Mouse (Mus musculus) ovary, postnatal 14 days (tissue): Measurements from ENCODE around the gene Gabpa.

Experiments used
- DNase-seq: peaks from one replicate; pipeline ENCODE4 v3.0.0; 2022; ENCODE audit warnings: low spot score

Gabpa gene

GRCm38 (mm10) chr16:84864656-84865055 is 29.9 kb downstream of the Gabpa start:
- no peak for DNase-seq

DNA sequence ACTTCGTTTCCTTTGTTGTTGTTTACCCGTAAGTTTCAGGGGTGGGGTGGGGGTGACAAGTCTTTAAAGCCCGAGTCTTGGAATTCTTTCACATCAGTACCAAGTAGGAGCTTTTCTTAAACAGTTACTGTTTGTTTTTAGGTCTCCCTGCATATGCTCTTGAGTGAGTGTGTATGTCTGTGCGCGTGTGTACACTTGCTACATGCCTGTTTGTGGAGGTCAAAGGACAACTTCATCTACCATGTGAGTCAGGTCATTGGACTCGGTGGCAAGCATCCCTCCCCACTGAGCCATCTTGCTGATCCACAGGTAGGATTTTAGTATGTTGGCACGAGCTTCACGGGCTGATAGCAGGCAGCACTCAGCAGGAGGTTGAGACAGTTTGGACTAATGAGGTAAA is 39.1 kb downstream of the Gabpa start:
- DNase-seq, result no peak

- DNase-seq, result no peak
Measured at GRCm38 (mm10) chr16:84875012-84875717, 40.4 kb downstream of the Gabpa start.

GRCm38 (mm10) chr16:84875718-84876035 is 41.0 kb downstream of the Gabpa start:
- DNase-seq, result no peak

GRCm38 (mm10) chr16:84876082-84876481 is 41.4 kb downstream of the Gabpa start:
- no peak for DNase-seq

DNA sequence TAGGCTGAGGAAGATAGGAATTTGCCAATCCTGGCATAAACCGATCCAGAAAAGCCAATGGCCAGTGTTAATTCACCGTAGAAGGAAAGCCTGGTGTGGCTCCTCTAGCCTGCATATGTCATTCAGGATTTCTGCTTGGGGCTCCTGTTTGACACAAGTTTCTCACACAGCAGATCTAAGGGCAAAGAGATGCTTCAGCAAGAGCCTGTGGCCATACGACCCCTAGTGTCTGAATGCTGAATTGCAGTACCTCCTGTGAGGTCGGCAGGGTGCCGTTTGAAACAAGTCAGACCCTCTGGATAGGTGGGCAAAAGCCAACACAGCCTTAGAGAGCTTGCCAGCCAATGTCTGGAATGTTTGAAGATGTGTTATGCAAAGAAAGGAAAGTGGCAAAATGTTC is 44.4 kb downstream of the Gabpa start:
- peak; percentile 61 for DNase-seq

DNA sequence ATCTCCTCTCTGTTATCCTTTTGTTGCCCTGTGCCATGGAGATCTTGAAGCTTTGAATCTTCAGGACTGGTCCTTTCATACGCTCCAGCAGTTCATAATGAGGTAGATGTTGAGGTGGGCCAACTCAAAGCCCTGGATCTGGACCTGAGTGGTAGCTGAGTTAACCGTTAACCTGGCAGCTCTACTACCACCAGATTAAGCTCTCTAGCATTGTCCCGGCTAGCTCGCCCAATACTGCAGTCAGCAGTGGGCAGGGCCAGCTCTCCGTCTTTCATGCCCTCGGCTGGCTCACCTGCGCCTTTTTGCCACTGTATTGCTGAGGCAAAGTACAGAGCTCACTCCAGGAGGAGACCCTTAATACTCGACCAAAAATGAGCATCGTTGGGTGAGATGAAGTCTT is 46.4 kb downstream of the Gabpa start:
- DNase-seq, result no peak

- DNase-seq, result no peak
Measured at GRCm38 (mm10) chr16:84881754-84882321, 47.1 kb downstream of the Gabpa start.

DNA sequence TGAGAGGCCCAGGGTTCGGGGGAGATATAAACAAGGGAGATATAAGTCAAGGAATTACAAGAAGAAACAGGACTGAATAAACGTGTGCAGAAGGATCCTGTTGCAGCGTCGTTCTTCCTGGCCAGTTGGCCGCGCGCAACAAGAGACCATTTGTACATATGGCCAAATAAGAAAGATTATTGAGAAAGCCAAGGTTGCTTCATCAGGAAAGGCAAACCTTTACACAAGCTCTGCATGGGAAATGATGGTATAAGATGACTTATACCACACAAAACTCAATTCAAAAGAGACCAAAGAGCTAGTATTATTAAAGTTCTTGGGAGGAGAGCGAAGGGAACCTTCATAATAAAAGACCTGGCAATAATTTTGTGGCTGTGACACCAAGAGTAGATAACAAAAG is 49.8 kb downstream of the Gabpa start:
- DNase-seq, result no peak

- DNase-seq, result no peak
Measured at GRCm38 (mm10) chr16:84902995-84903394, 68.3 kb downstream of the Gabpa start.

GRCm38 (mm10) chr16:84911477-84912165 is 76.9 kb downstream of the Gabpa start:
- DNase-seq, result no peak
